Mouse (Mus musculus) limb, embryonic 14.5 days (tissue): ENCODE data around the gene Sstr3. TPM values are rescaled to one million over a fixed set of nuclear protein-coding genes. Genes with fewer than 3 reads are reported as not detected.
A peak's percentile ranks its signal among the peaks of the same experiment; 100 is the strongest.

Experiments
- ATAC-seq: fragments of 200-750 bp; cut with Nextera tagmentation; 2 replicates; pipeline ENCODE4 v1.8.0; 2017; ENCODE audit warnings: low read depth, moderate number of reproducible peaks, moderate TSS enrichment; ENCODE audit not compliant: low FRiP score
- DNase-seq: peaks from one replicate; pipeline ENCODE4 v3.0.0-alpha.2; 2015; ENCODE audit warnings: low spot score
- H3K27ac ChIP-seq: fragments of 300-500 bp; sonication (generic); replicated peaks from 2 replicates; pipeline ENCODE4 v1.5.1; 2014; ENCODE audit warnings: low read depth, mild to moderate bottlenecking, low read length, moderate library complexity, mixed read lengths
- H3K27me3 ChIP-seq: fragments of 300-500 bp; sonication (generic); 2 replicates; pipeline ENCODE4 v1.6.1; 2014; ENCODE audit warnings: low read length, mixed read lengths; ENCODE audit not compliant: control insufficient read depth, insufficient read depth
- H3K36me3 ChIP-seq: fragments of 300-500 bp; sonication (generic); 2 replicates; pipeline ENCODE4 v1.6.1; 2014; ENCODE audit warnings: mild to moderate bottlenecking, low read length, moderate library complexity, mixed read lengths; ENCODE audit not compliant: control insufficient read depth, insufficient read depth
- H3K4me1 ChIP-seq: fragments of 300-500 bp; sonication (generic); 2 replicates; pipeline ENCODE4 v1.6.1; 2014; ENCODE audit warnings: antibody characterized with exemption, low read length, mixed read lengths; ENCODE audit not compliant: control insufficient read depth, insufficient read depth
- H3K4me2 ChIP-seq: fragments of 300-500 bp; sonication (generic); replicated peaks from 2 replicates; pipeline ENCODE4 v1.6.1; 2014; ENCODE audit warnings: low read depth, mild to moderate bottlenecking, low read length, moderate library complexity; ENCODE audit not compliant: severe bottlenecking
- H3K4me3 ChIP-seq: fragments of 300-500 bp; sonication (generic); replicated peaks from 2 replicates; pipeline ENCODE4 v1.5.1; 2014; ENCODE audit warnings: low read length
- H3K9ac ChIP-seq: fragments of 300-500 bp; sonication (generic); 2 replicates; pipeline ENCODE4 v1.6.1; 2014; ENCODE audit warnings: mild to moderate bottlenecking, low read depth, low read length, moderate library complexity; ENCODE audit not compliant: severe bottlenecking
- H3K9me3 ChIP-seq: fragments of 300-500 bp; sonication (generic); 2 replicates; pipeline ENCODE4 v1.6.1; 2016; ENCODE audit warnings: low read length; ENCODE audit not compliant: control insufficient read depth
- POLR2A ChIP-seq: fragments of 200-500 bp; IDR thresholded peaks from 2 replicates; pipeline ENCODE4 v1.8.0; 2012; ENCODE audit warnings: inconsistent platforms, mild to moderate bottlenecking, moderate library complexity, borderline replicate concordance; ENCODE audit not compliant: insufficient read depth, insufficient read length; ENCODE audit errors: extremely low read depth
- WGBS: fragments of 180-500 bp; shearing (Covaris S2); extraction: QIAGEN DNeasy Blood & Tissue Kit; methylation state at CpG from one replicate; pipeline ENCODE4 v1.1.7; 2014; 5-methylcytosine and 5-hydroxymethylcytosine counted together
- polyA plus RNA-seq, 2 experiments: library from polyadenylated mRNA; depleted of rRNA in 1 of 2; stranded (reverse) in 1 of 2; unstranded in 1 of 2; fragments of >200 nt; fragmentation: Nextera tagmentation in 1 of 2; extraction: Ambion mirVana in 1 of 2; gene quantifications; 2 replicates each; pipeline versions ENCODE4 v1.2.1 to v1.2.3; 2012 to 2014

Sstr3 gene
- polyA plus RNA-seq, 2 experiments: 0.05 TPM; not detected in 1

GRCm38 (mm10) chr15:78530141-78530540 lies 14.3 kb downstream of the Sstr3 start:
- ATAC-seq: no peak
- Histone ChIP-seq H3K27ac (no peak overlapping the region; the same call in 1 of the 2 replicates), H3K27me3 (no peaks in the 10 kb centered on the region), H3K9ac (0 out of 2 replicates have a peak overlapping the region, but pooled peaks have one; percentile 69), H3K36me3 (peaks cover 5% of the 10 kb centered on the region; the same call in 1 of the 2 replicates), H3K4me2 (peak overlapping the region; percentile 80), H3K4me3 (peak overlapping the region; percentile 46; the same call in 1 of the 2 replicates), H3K4me1 (peaks cover 25% of the 10 kb centered on the region), H3K9me3 (no peaks in the 10 kb centered on the region)
- no peak for TF ChIP-seq POLR2A
- WGBS: 76% methylated on average over 3 of the region's 3 CpGs
- no peak for DNase-seq

DNA sequence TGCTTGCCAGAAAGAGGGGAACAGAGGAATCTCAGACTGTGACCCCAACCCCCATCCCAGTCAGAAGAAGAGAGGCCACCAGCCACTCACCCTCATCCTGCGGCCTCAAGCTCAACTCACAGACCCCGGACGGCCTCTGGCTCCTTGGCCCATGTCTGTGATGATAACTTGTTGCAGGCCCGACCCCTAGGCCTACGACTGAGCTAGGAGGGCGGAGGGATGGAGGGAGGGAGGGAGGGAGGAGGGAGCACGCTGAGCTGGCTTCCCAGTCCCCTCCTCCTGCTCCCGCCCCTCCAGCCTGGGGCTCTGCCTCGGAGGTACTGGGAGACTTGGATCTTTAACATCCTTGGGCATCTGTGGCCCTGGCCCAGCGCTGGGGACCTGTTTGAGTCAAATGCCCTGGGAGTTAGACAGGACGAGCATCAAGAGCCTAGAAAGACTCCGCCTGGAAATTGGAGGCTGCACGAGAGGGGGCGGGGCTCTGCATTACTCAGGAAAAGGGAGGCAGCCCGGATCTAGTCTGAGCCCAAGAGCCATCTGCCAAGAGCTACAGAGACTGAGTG lies 15.0 kb downstream of the Sstr3 start:
- H3K4me1 ChIP-seq: peaks cover 25% of the 10 kb centered on the region
- peak; percentile 83 for ATAC-seq
- TF ChIP-seq POLR2A: peak; percentile 50; the same call in 1 of the 2 replicates
- H3K36me3 ChIP-seq: peaks cover 8% of the 10 kb centered on the region
- H3K27me3 ChIP-seq: no peaks in the 10 kb centered on the region
- no peaks in the 10 kb centered on the region for H3K9me3 ChIP-seq
- peak overlapping the region; percentile 69 for H3K9ac ChIP-seq
- peak overlapping the region; percentile 46 for H3K4me3 ChIP-seq
- peak overlapping the region; percentile 80 for H3K4me2 ChIP-seq
- WGBS: under 1% methylated on average over 15 of the region's 15 CpGs
- H3K27ac ChIP-seq: peak overlapping the region; percentile 74
- peak; percentile 82 for DNase-seq

DNA sequence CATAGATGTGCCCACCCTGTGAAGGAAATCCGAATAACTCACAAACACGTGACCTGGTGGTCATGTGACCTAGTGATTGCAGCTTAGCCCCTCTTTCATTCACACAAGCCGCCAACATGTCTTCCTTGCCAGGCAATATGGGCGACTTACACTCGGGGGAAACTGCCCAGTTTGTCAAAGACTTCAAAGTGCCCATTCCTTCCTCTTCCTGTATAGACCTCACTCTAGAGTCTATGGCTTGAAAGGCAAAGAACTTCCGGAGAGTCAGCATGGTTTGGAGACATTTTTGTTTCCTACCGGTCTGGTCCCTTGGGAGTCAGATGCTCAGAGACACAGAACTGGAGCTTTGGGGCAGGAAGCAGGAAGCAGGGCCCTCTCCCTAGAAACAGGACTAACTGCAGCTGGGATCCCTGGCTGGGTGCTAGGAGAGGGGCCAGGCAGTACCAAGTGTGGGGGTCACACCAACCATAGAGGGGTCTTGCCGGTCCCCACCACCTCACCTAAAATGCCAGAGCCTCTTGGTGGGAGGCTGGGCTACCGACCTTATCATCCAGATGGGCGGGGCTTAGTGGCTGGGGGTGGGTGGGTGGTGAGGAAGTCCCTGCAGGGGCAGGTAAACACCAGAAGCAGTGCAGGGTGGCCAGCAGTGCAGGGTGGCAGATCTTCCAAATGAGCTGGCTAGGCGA lies 15.6 kb downstream of the Sstr3 start:
- H3K9ac ChIP-seq: peak overlapping the region; percentile 69
- no peaks in the 10 kb centered on the region for H3K27me3 ChIP-seq
- peaks cover 9% of the 10 kb centered on the region for H3K36me3 ChIP-seq
- H3K4me1 ChIP-seq: peaks cover 25% of the 10 kb centered on the region
- peak overlapping the region; percentile 74 for H3K27ac ChIP-seq
- ATAC-seq (peak; percentile 2; the same call in 1 of the 2 replicates), DNase-seq (no peak)
- 40% methylated on average over 11 of the region's 11 CpGs for WGBS
- peak overlapping the region; percentile 46 for H3K4me3 ChIP-seq
- H3K9me3 ChIP-seq: no peaks in the 10 kb centered on the region
- peak overlapping the region; percentile 80 for H3K4me2 ChIP-seq
- TF ChIP-seq POLR2A: no peak

DNA sequence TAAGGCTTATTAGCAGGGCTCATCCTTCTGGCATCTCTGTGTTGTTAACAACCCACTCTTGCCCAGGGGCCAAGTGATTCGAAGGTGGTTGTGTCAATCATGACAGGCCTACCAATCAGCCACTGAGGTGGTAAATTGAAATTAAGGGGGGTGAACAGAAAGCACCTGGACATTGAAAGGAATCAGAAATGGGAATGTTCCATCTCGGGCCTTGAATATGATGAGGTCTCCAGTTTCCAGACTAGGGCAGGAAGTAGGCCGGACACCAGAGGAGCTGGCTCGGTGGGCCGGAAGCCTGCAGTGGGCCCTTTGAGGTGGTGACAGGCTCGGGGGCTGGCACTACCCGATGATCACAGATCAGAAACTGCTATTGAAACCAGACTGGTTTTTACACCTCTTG lies 16.5 kb downstream of the Sstr3 start:
- H3K27ac ChIP-seq: no peak overlapping the region
- peak overlapping the region; percentile 80; the same call in 1 of the 2 replicates for H3K4me2 ChIP-seq
- ATAC-seq (no peak), DNase-seq (no peak)
- H3K9ac ChIP-seq: no peak overlapping the region
- peaks cover 25% of the 10 kb centered on the region for H3K4me1 ChIP-seq
- H3K36me3 ChIP-seq: peaks cover 9% of the 10 kb centered on the region
- H3K4me3 ChIP-seq: no peak overlapping the region
- no peaks in the 10 kb centered on the region for H3K27me3 ChIP-seq
- no peaks in the 10 kb centered on the region for H3K9me3 ChIP-seq
- WGBS: 66% methylated on average over 7 of the region's 7 CpGs
- TF ChIP-seq POLR2A: no peak

- no peak for TF ChIP-seq POLR2A
- Histone ChIP-seq H3K4me2 (no peak overlapping the region), H3K9ac (no peak overlapping the region), H3K36me3 (peaks cover 9% of the 10 kb centered on the region), H3K4me3 (no peak overlapping the region), H3K9me3 (no peaks in the 10 kb centered on the region), H3K4me1 (peaks cover 11% of the 10 kb centered on the region), H3K27me3 (no peaks in the 10 kb centered on the region), H3K27ac (no peak overlapping the region)
- 93% methylated on average over 5 of the region's 5 CpGs for WGBS
- no peak for ATAC-seq
- no peak for DNase-seq
These were observed 20.3 kb downstream of the Sstr3 start for GRCm38 (mm10) chr15:78524163-78524562.
